Mouse (Mus musculus) stomach, embryonic 14.5 days (tissue): ENCODE results near the gene Mfsd12. TPM values are rescaled to one million over a fixed set of nuclear protein-coding genes. Genes with fewer than 3 reads are reported as not detected.
A peak's percentile ranks its signal among the peaks of the same experiment; 100 is the strongest.

Experiments used
- ATAC-seq: fragments of 200-750 bp; cut with Nextera tagmentation; 2 replicates; pipeline ENCODE4 v1.8.0; 2017; ENCODE audit warnings: low read depth, moderate TSS enrichment; ENCODE audit not compliant: insufficient number of reproducible peaks, insufficient read depth, low FRiP score
- H3K27ac ChIP-seq: fragments of 300-500 bp; sonication (generic); 2 replicates; pipeline ENCODE4 v1.5.1; 2014; ENCODE audit warnings: mild to moderate bottlenecking, low read length, moderate library complexity, mixed read lengths
- H3K27me3 ChIP-seq: fragments of 300-500 bp; sonication (generic); 2 replicates; pipeline ENCODE4 v1.6.1; 2014; ENCODE audit warnings: low read length, control low read depth, mixed read lengths; ENCODE audit not compliant: control insufficient read depth, insufficient read depth
- H3K36me3 ChIP-seq: fragments of 300-500 bp; sonication (generic); 2 replicates; pipeline ENCODE4 v1.6.1; 2014; ENCODE audit warnings: mild to moderate bottlenecking, control low read depth, low read length, moderate library complexity, mixed read lengths; ENCODE audit not compliant: control insufficient read depth, insufficient read depth
- H3K4me1 ChIP-seq: fragments of 300-500 bp; sonication (generic); 2 replicates; pipeline ENCODE4 v1.6.1; 2014; ENCODE audit warnings: low read length, control low read depth, mixed read lengths; ENCODE audit not compliant: control insufficient read depth, insufficient read depth
- H3K4me2 ChIP-seq: fragments of 300-500 bp; sonication (generic); replicated peaks from 2 replicates; pipeline ENCODE4 v1.6.1; 2014; ENCODE audit warnings: low read depth, low read length, control low read depth
- H3K4me3 ChIP-seq: fragments of 300-500 bp; sonication (generic); 2 replicates; pipeline ENCODE4 v1.5.1; 2014; ENCODE audit warnings: low read depth, low read length, control low read depth
- H3K9ac ChIP-seq: fragments of 300-500 bp; sonication (generic); replicated peaks from 2 replicates; pipeline ENCODE4 v1.6.1; 2014; ENCODE audit warnings: low read depth, mild to moderate bottlenecking, control low read depth, low read length, moderate library complexity, mixed read lengths
- H3K9me3 ChIP-seq: fragments of 300-500 bp; sonication (generic); 2 replicates; pipeline ENCODE4 v1.6.1; 2016; ENCODE audit warnings: low read depth, low read length, control low read depth; ENCODE audit not compliant: control insufficient read depth
- WGBS: fragments of 180-500 bp; shearing (Covaris S2); extraction: QIAGEN DNeasy Blood & Tissue Kit; methylation state at CpG from one replicate; pipeline ENCODE4 v1.1.7; 2014; 5-methylcytosine and 5-hydroxymethylcytosine counted together
- polyA plus RNA-seq: library from polyadenylated mRNA; unstranded; fragments of >200 nt; fragmentation: Nextera tagmentation; extraction: Ambion mirVana; gene quantifications from 2 replicates; pipeline ENCODE4 v1.2.1, GENCODE M21; 2014

The Mfsd12 gene
- polyA plus RNA-seq, 1 experiment from 2014 or later = 4.7 TPM

DNA sequence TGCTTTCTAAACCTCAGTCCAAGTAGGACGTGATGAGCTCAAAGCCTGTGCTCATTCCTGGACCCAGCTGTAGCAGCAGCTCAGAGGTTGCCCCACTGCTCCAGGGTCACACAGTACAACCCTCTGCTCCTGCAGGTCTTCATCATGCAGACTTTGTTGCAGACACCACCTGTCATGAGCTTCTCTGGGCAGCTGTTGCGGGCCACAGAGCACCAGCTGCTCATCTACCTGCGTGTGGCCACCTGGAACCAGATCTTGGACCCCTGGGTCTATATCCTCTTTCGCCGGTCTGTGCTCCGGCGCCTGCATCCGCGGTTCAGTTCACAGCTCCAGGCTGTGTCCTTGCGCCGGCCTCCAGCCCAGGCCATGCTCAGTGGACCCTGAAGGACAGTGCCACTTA is 23.0 kb upstream of the Mfsd12 start:
- ATAC-seq = no peak
- Histone ChIP-seq H3K9me3 (no peaks in the 10 kb centered on the region), H3K36me3 (no peaks in the 10 kb centered on the region; the same call in 1 of the 2 replicates), H3K27me3 (0 out of 2 replicates have a peak, but pooled peaks cover 7% of the 10 kb centered on the region), H3K4me1 (peaks cover 34% of the 10 kb centered on the region), H3K27ac (peak overlapping the region; percentile 82; the same call in 1 of the 2 replicates), H3K4me3 (no peak overlapping the region), H3K4me2 (no peak overlapping the region), H3K9ac (no peak overlapping the region)
- WGBS = 72% methylated on average over 11 of the region's 11 CpGs

DNA sequence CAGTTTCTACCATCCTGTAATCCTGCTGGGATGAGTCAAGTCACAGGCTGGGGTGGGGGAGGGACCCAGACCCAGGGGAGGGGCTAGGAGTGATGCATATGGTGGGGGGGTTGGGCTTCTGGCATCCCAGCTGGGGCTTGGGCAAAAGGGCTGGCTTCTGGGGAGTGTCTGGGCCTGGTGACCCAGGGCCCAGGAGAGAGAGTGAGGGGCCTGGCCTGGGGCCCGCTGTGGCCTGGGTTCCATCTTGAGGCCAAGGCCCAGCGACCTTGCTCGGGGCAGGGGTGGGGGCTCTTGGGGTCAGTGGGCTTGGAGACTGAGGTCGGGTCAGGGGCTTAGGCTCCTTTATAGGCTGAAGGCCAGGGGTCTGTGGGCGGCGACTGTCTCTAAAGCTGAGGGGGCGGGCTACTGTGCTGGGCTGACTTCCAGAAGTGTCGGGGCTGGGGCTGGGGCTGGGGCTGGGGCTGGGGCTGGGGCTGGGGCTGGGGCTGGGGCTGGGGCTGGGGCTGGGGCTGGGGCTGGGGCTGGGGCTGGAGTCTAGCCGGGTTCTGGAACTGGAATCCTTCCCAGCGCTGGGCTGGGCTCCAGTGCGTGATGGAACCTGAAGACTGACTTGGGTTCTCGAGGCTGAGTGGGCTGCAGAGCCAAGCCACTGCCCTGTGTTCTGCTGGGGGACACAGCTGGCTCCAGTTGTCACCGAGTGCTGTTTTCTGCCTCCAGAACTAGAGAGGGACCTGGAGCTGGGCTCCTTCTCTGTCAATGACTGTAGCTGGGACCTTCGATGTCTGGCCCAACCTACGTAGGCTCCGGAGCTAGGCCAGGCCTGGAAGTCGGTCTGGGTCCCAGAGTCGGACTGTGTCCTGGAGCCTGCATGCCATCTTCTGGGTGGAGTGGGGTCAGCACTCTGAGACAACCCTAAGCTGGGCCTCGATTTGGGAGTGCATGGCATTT is 21.6 kb upstream of the Mfsd12 start:
- ATAC-seq = peak; percentile 31; the same call in 1 of the 2 replicates
- Histone ChIP-seq H3K4me2 (peak overlapping the region; percentile 27; the same call in 1 of the 2 replicates), H3K27me3 (0 out of 2 replicates have a peak, but pooled peaks cover 7% of the 10 kb centered on the region)

DNA sequence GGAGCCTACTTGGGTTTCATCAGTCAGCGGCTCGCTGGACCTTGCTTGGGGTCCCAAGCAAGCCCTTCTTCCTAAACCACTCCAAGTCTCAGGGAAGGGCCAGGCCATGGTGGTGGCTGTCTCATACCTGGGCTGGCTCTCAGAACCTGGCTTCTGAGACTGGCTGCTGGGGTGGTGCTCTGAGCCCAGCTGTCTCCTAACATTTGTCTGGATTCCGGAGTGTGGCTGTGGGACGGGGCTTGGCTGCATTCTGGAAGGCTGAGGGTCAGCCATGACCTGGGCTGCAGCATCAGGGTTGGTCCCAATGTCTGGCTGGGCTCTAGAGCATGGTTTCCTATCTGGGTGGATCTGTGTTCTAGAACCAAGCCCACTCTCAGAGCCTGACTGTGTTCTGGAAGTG is 20.7 kb upstream of the Mfsd12 start:
- no peak for ATAC-seq
- H3K9ac ChIP-seq = no peak overlapping the region
- H3K4me3 ChIP-seq = no peak overlapping the region
- WGBS = 94% methylated on average over 4 of the region's 4 CpGs
- H3K36me3 ChIP-seq = no peaks in the 10 kb centered on the region; the same call in 1 of the 2 replicates
- H3K9me3 ChIP-seq = no peaks in the 10 kb centered on the region
- no peak overlapping the region for H3K4me2 ChIP-seq
- H3K27me3 ChIP-seq = peaks cover 10% of the 10 kb centered on the region; the same call in 1 of the 2 replicates
- H3K27ac ChIP-seq = peak overlapping the region; percentile 88
- peaks cover 26% of the 10 kb centered on the region for H3K4me1 ChIP-seq

More for the DNA sequence above, 21.6 kb upstream of the Mfsd12 start:
- Histone ChIP-seq H3K4me3 (no peak overlapping the region), H3K36me3 (no peaks in the 10 kb centered on the region; the same call in 1 of the 2 replicates), H3K9ac (0 out of 2 replicates have a peak overlapping the region, but pooled peaks have one; percentile 10), H3K27ac (peak overlapping the region; percentile 88), H3K9me3 (no peaks in the 10 kb centered on the region), H3K4me1 (peaks cover 25% of the 10 kb centered on the region)
- 35% methylated on average over 19 of the region's 19 CpGs for WGBS

DNA sequence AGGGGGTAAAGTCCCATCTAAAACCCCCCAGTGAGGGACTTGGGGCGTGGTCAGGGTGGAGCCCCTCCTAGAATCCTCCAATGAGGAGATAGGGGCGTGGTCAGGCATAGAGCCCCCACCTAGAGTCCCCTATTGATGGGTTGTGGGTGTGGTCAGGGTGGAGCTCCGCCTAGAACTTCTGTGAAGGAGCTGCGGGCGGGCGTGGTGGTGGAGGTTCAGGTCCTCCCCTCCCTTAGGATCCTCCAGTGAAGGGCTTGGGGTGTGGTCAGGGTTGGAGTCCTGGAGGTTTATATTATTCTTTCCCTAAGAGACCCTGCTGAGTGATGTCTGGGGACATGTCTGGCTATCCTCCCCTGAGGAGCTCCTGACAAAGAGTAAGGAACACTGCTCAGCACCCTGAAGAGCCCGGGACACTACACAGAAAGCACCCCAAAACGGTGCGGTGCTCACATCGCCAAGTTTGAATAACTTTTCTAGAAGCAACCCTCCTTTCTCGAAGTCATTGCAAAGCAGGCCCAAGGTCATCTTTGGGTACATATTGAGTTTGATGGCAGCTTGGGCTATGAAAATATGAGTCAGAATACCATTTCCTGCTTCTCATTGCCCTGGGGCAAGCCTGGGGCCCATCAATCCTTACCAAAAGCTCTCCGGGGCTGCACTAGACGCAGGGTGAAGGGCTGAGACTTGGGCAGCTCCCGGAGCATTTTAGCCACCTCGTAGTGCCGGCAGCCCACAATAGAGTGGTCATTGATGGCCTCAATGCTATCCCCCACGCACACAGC is 16.5 kb upstream of the Mfsd12 start:
- Histone ChIP-seq H3K9ac (no peak overlapping the region), H3K4me3 (no peak overlapping the region), H3K27ac (no peak overlapping the region), H3K4me2 (no peak overlapping the region), H3K27me3 (peaks cover 26% of the 10 kb centered on the region), H3K36me3 (no peaks in the 10 kb centered on the region; the same call in 1 of the 2 replicates), H3K9me3 (no peaks in the 10 kb centered on the region), H3K4me1 (peaks cover 11% of the 10 kb centered on the region; the same call in 1 of the 2 replicates)
- WGBS = 40% methylated on average over 17 of the region's 17 CpGs
- no peak; the same call in 1 of the 2 replicates for ATAC-seq

DNA sequence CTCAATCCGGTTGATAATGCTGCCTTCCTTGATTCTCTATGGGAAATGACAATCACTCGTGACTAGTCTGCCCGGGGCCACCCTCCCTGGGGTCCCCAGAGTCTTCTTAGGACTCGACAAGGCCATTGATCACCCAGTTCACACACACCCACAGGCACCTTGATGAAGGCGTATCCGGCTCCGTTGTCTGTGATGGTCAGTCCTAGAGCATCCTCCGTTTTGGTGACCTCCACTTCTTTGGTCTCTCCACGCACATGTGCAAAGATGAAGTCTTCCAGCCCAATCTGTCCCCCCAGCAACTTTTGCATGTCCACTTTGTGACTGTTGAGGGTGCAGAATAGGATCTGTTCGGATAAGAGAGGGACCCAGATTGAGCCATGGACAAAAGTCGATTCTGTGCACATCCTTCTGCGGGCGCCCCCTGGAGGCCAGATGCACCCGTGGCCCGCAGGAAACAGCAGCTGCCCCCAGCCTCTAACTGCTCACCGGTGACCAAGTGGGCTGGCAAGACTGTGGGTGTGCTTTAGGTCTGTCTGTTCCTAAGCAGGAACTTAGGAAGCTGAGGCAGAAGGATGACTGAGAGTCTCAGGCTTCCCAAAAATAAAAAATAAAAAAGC is 15.8 kb upstream of the Mfsd12 start:
- Histone ChIP-seq H3K9ac (no peak overlapping the region), H3K9me3 (no peaks in the 10 kb centered on the region), H3K27ac (no peak overlapping the region), H3K4me3 (no peak overlapping the region), H3K4me1 (0 out of 2 replicates have a peak, but pooled peaks cover 7% of the 10 kb centered on the region), H3K36me3 (no peaks in the 10 kb centered on the region; the same call in 1 of the 2 replicates), H3K4me2 (no peak overlapping the region), H3K27me3 (peaks cover 26% of the 10 kb centered on the region)
- ATAC-seq = no peak; the same call in 1 of the 2 replicates
- WGBS = 34% methylated on average over 16 of the region's 16 CpGs

DNA sequence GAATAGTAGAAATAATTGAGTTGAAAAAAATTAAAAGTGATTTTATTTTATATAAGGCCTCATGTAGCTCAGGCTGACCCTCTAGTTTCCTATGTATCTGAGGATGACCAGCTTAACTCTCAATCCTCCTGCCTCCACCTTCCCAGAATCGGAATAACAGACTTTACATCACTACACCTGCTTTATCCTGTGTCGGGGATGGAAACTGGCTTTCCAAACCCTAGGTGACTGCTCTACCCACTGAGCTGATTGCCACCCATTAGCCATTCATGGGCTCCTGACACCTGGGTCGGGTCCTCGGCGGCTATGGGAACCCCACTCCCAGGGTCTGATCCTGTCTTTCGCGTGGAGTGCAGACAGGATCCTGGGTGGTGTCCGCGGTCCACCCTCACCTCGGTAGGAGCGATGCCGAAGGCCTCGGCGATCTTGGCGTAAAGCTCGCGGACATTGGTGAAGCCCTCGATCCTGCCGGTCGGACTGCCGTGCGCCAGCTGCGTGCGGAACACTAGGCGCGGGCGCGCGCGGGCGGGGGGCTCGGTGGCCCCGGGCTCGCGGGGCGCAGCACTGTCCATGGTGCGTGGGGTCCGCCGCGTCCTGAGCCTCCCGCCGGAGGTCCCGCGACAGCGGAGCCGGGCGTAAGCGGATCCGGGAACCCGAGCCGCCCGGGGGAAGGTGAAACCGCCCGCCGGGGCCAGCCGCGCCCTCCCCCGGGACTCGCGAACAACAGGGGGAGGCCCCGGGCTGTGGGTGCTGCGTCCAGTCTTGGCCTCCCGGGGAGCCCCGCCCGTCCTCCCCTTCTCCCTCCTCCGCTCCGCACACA is 14.4 kb upstream of the Mfsd12 start, which contains the start of gene Gipc3:
Gene Gipc3, minus strand, starts transcription at position 581 of the 820 bp plus-strand sequence.
- no peaks in the 10 kb centered on the region; the same call in 1 of the 2 replicates for H3K36me3 ChIP-seq
- H3K9ac ChIP-seq = peak within 1 kb of the TSS; percentile 25; the same call in 1 of the 2 replicates
- no peak for ATAC-seq
- peak within 1 kb of the TSS; percentile 85 for H3K4me2 ChIP-seq
- peaks cover 11% of the 10 kb centered on the region for H3K4me1 ChIP-seq
- no peak within 1 kb of the TSS for H3K27ac ChIP-seq
- H3K4me3 ChIP-seq = peak within 1 kb of the TSS; percentile 40
- peaks cover 26% of the 10 kb centered on the region for H3K27me3 ChIP-seq
- no peaks in the 10 kb centered on the region for H3K9me3 ChIP-seq
- WGBS = 4% methylated on average over 60 of the region's 67 CpGs

DNA sequence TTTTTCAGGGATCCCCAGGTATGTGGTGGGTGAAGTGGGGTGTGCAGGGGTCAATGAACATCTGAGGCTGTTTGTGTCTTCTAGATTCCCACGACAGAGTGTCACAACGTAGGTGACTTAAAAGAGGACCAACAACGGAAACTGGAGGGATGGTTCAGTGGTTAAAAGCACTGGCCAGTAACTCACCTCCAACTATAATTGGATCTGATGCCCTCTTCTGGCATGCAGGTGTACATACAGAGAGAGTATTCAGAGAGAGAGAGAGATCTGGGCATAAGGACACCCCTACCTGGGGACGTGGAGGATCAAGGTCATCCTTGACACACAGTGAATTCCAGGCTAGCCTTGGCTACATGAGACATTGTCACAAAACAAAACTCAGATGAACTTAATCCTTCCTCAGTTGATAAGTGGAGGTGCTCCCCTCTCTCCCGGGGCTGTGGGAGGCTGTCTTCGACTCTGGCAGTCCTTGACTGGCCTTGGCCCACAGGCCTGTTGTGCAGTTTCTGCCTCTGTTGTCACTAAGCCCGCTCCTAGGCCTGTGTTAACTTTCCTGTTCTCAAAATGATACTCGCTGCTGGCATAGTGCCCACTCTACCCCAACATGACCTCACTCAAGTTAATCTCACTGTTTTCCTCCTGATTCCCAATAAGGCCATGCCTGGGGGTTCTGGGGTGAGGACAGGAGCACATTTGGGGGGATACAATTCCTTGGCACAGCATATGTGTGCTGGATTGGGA is 12.7 kb upstream of the Mfsd12 start:
- no peaks in the 10 kb centered on the region; the same call in 1 of the 2 replicates for H3K36me3 ChIP-seq
- no peak overlapping the region for H3K9ac ChIP-seq
- ATAC-seq = no peak
- H3K4me3 ChIP-seq = no peak overlapping the region
- no peak overlapping the region for H3K27ac ChIP-seq
- H3K9me3 ChIP-seq = no peaks in the 10 kb centered on the region
- H3K4me1 ChIP-seq = peaks cover 21% of the 10 kb centered on the region
- no peak overlapping the region for H3K4me2 ChIP-seq
- peaks cover 24% of the 10 kb centered on the region for H3K27me3 ChIP-seq
- WGBS = 45% methylated on average over 8 of the region's 8 CpGs
